Mouse (Mus musculus): ENCODE measurements around the gene Sema3a.
"Not testable (repeated sequence)": the region's sequence is repeated elsewhere in the genome, so short reads cannot be mapped to it uniquely, and the experiment has no call there.

Sema3a gene

DNA sequence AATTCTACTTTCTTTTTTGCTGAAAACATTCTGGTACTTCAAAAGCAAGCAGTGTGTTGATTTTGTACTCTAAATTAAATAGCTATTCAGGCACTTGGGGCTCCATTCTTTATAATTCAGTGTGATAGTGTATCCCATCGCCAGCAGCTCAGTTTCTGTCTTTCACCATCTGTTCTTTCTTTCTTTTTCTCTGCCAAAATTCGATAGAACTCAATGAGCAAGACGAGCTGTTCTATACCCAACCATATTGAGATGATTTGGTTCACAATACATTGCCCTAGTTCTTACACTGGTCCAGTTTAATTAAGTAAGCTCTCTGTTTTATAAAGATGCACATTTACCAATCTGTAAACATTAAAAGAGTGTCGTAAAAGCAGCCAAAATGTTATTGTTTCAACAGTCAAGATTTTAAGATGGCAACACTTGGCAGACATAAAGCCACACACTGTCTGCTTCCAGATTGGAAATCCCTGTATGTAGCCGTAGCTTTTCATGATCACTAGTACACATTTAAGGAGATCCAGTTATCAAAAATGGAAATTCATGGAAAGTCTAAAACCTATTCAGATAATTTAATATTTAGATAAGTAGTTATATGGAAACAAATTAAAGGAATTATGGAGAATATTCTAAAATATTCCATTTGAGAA lies 296.2 kb downstream of the Sema3a start:
- in situ Hi-C loops (cut with MboI, MseI) = no loop called here

GRCm38 (mm10) chr5:13428702-13429101 lies 303.5 kb downstream of the Sema3a start:
- in situ Hi-C loops (cut with MboI, MseI) = no loop called here

GRCm38 (mm10) chr5:13431827-13432226 lies 306.6 kb downstream of the Sema3a start:
- in situ Hi-C loops (cut with MboI, MseI) = no loop called here

- in situ Hi-C loops (cut with MboI, MseI) = no loop called here
Observed at GRCm38 (mm10) chr5:13432574-13432973, 307.4 kb downstream of the Sema3a start.

- in situ Hi-C loops (cut with MboI, MseI) = no loop called here
Observed at GRCm38 (mm10) chr5:13433303-13433702, 308.1 kb downstream of the Sema3a start.

GRCm38 (mm10) chr5:13441112-13441511 lies 315.9 kb downstream of the Sema3a start:
- in situ Hi-C loops (cut with MboI, MseI) = loop anchor here (10.0 kb wide), 1 partner anchor 656 kb away; no protein-coding TSS in a partner anchor

DNA sequence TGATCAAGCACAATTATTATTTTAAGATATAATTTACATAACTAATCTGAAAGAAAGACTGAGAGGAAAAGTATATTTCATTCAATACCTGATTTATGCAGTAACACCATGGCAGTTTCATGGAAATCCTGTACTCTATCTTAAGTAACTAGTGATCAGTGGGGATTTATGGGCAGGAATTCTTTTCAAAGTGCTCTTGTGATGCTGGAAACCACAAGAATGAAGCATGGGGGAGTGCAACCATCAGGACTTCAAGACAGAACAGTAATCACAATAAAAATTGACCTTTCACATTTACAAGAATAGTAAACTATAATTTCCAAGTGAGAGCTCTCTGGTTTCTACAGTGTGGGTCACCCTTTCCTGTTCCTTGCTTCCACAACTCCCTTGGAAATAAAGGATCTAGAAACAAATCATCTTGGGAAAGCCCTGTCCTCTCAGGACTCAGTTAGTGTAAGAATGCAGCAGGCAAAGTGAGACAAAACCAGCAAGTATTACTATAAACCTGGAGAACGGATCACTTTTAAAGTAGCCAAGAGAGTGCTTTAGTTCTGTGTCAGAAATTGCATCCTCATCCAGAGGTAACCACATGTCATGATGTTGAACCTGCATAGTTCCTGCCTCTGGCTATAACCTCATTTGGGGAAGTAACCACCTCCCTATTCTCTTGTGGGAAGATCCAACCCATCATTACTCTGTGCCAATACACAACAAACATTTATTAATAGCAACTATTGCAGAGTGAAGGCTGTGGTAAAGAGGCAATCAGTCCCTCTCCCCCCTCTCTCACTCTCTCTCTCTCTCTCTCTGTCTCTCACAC lies 335.2 kb downstream of the Sema3a start:
- in situ Hi-C loops (cut with MboI, MseI) = no loop called here

DNA sequence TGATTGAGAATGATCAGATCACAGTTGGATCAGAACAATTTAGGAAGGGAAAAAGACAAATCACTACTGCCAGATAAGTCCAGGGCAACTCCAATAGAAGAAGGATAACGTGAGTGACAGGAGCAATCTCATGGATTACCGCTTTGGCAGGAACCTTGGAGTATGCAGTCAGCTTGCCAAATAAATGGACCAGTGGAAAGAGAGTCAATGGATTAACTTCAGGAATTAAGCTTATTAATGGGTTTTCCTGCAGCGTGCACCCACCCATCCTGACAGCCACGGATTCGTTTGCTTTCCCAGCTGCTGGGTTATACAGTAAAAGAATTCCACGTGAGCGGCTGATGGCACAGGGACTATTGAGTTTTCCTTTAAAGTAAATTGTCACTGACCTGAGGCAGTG lies 343.6 kb downstream of the Sema3a start:
- in situ Hi-C loops (cut with MboI, MseI) = no loop called here

- in situ Hi-C loops (cut with MboI, MseI) = no loop called here
Observed at GRCm38 (mm10) chr5:13469401-13469800, 344.2 kb downstream of the Sema3a start.

DNA sequence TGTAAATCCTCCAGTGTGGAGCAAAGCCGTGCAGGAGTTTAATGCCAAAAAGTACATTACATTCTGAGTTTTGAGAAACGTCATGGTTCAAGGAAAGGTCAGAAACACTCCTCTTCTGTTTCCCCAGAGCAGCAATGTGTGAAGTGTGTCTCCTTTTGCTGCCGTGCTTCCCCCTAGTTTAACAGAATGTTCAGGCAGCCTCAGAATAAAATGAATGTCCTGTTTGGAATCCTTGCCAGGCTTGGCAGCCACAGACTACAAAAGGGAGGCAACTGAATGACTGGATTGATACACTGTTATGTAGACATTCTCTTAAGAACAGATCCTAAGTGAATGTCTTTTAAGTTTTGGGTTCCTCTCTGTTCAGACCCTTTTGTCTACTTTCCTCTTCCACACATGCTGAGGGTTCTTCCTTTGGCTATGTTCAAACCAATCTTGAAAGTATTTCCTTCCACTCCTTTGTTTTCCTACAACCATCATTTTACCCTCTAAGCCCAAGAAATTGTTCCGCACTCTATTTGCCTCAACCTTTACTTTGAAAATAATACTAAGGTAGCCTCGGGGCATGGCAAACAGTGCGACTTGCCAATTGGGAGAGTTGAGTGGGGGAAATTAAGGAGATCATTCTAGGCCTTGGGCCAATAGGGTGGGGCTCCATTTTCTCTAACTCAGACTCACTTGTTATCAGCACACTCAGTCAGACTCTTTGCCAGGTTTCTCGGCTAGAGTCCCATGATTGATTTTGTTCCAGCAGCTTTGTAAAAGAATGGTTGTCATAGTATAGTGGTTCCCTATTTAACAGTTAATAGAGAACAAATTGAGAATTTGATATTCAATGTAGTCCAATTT lies 345.1 kb downstream of the Sema3a start:
- in situ Hi-C loops (cut with MboI, MseI) = no loop called here

DNA sequence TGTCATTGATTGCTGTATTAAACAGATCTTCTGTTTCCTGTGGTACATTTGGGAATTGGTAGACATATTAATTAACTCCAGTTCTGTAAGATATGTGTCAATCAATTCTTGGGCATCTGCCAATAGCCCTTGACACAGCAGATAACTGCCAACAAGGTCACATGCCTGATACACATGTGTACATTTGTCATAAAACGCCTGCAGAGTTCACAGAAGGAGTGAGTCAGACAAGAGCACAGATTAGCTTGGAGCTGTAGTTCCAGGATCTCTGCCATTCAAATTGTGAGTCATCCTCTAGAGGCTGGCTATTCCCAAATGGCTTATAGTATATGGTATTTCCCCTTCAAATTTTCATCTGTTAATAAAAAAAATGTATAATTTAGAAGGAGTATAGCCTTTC lies 352.4 kb downstream of the Sema3a start:
- in situ Hi-C loops (cut with MboI, MseI) = no loop called here

- in situ Hi-C loops (cut with MboI, MseI) = no loop called here
Observed at GRCm38 (mm10) chr5:13488671-13489070, 363.5 kb downstream of the Sema3a start.

DNA sequence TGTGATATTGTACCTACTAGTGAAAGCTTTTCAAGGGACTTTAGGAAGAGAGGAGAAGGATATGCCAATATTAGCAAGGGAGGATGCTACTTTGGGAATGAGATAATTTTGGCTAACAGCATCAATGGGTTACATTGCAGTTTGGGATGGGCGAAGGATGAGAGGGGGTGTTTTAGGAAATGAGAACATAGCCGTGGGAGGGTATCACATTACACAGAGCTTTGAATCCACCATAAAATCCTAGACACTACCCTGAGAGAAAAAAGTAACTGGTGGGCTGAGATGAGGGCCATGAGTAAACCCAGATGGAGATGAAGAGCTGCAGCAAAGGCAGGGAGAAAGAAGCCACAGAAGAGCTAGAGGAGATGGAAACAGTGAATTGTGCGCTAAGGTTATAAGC lies 370.8 kb downstream of the Sema3a start:
- in situ Hi-C loops (cut with MboI, MseI) = not testable (repeated sequence)

DNA sequence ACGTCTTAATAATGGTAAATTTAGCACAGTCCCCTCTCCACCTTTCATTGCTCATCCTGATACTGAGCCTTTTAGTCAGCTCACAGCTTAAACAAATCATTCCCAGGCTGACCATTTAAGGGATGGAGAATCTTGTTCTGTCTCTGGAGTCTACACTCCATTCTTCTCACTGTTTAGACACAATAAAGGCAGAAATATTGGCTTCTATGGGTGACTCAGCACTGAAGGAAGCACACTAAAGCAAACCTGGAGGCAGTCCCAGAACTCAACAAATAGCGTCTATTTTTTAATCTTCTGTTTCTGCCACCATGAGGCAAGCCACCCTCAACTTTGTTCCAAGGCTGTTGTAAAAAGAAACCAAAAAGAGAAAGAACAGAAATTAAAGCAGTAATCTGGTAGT lies 374.6 kb downstream of the Sema3a start:
- in situ Hi-C loops (cut with MboI, MseI) = no loop called here

- in situ Hi-C loops (cut with MboI, MseI) = no loop called here
Observed at GRCm38 (mm10) chr5:13505839-13506499, 380.8 kb downstream of the Sema3a start.

GRCm38 (mm10) chr5:13509163-13509562 lies 383.9 kb downstream of the Sema3a start:
- in situ Hi-C loops (cut with MboI, MseI) = no loop called here

DNA sequence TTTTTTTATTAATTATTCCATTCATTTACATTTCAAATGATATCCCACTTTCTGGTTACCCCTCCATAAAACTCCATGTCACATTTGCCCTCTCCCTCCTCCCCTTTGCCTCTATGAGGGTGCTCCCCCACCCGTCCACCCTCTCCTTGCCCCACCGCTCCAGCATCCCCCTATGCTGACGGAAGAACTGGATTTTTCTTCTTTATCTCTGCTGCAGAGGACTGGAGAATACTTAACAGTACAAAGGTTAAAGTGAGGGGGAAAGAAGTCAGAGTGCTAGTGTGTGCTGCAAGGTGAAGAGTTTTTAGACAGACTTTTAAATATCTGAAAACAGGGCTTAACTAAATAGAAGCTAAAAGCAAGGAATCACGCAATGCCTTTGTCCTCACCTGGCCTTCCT lies 391.8 kb downstream of the Sema3a start:
- in situ Hi-C loops (cut with MboI, MseI) = no loop called here

DNA sequence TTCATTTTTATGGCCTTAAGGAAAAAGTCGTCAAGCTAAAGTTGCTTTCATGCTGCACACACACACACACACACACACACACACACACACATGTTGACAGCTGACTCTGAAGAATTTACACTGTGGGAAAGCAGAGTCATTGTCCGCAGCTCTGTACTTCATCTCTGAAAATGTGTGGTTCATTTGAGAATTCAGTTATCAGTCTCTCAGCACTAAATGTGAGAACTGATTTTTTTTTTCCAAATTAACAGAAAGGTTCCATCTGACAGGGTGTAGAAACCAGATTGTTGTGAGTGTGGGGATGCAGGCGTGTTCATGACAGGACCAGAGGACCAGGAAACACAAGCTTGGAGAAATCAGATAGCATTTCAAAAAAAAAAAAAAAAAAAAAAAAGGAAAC lies 400.4 kb downstream of the Sema3a start:
- in situ Hi-C loops (cut with MboI, MseI) = no loop called here

DNA sequence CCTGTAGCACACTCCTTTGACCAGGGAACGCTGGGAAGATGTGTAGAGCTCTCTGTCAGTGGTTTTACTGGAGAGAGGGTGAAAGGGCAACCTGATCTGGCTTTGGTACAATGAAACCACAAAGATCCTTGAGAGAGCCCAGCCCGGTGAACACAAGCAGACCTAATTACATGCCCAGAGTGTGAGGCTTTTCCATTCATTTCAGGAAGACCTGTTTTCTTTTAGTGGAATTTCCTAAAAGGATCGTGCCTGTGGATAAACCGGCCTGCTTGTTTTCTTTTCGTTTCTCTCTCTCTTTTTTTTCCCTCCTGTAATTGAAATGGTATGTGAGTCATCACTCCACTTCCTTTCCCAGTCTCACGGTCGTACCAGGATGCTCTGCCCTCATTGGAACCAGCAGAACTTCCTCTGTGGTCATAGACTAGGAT lies 401.8 kb downstream of the Sema3a start:
- in situ Hi-C loops (cut with MboI, MseI) = no loop called here

DNA sequence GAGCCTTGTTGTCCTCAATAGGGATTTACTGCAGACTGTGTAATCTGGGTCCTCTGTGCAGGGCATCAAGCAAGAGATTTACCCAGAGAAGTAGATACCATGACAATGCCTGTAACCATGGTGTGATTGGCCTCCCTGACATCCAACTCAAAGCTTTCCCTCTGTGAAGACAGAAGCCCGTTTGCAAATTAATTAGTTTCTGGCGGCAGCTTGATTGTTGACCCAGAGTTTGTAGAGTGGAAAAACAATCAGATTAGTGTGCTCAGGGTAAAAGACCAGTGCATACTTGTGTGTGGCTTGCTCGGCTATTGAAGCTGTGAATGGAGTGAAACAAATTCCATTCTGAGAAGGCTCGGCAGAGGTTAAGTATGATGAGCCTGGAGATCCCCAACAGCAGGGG lies 404.0 kb downstream of the Sema3a start:
- in situ Hi-C loops (cut with MboI, MseI) = no loop called here

GRCm38 (mm10) chr5:13547472-13548209 lies 422.4 kb downstream of the Sema3a start:
- in situ Hi-C loops (cut with MboI, MseI) = no loop called here
